Mouse (Mus musculus) kidney, postnatal 10 days (tissue): ENCODE results near the gene Vangl2.

Source experiments
- DNase-seq: peaks from one replicate; pipeline ENCODE4 v3.0.0; 2021; ENCODE audit warnings: mixed read lengths

Vangl2 gene

DNA sequence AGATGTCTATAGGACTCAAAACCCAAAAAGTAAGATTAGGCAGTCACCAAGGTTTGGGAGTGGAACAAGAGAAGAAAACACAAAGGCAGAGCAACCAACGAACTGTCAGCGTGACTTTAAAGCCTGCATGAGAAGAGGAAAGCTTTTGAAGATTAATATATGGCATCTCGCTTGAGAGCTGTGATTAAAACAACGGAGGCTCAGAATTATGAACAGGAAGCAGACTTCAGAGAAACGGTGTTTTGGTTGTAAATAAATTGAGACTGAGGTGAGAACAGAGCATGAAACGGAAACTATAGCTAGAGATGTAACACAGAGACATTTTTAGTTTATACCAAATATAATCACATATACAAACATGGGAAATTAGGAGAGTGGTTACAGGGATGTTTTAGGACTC lies 64.6 kb downstream of the Vangl2 start:
- no peak for DNase-seq

DNA sequence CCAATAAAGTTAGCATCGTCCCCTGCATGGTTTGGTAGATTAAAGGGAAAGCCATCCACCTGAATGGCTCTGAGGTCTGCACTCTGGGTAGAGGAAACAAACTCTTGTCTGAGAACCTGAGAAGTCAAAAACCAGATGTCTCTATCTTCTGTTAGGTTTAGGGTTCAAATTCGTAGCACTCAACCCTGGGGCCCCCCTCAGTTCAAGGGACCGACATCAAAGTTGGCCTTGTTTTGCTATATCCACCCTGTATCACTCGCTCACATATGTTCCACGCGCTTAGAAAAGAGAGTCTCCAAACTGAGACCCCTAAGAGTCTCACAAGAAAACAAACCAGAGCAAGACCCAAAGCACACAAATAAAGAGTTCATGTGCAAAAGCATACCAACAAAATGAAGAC lies 66.5 kb downstream of the Vangl2 start:
- DNase-seq: no peak

- no peak for DNase-seq
These were observed 67.5 kb downstream of the Vangl2 start for GRCm38 (mm10) chr1:171960726-171961125.

DNA sequence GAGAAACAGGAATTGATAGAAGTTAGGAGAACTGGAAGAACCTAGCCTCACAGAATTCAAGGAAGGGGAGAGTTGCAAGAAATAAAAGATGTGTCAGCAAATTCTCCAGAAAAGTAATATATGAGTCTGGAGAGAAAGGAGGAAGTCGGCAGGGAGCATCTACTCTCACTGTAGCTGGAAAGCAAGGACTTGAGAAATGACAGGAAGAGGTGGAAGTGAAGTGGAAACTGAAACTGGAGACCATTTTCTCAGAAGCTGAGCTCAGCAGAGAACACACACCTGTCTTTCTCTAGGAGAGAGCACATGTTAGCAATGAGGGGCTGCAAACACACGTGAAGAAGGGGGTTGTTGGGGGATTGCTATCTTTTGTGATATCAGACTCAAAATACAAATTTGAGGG lies 70.8 kb downstream of the Vangl2 start:
- DNase-seq: no peak

DNA sequence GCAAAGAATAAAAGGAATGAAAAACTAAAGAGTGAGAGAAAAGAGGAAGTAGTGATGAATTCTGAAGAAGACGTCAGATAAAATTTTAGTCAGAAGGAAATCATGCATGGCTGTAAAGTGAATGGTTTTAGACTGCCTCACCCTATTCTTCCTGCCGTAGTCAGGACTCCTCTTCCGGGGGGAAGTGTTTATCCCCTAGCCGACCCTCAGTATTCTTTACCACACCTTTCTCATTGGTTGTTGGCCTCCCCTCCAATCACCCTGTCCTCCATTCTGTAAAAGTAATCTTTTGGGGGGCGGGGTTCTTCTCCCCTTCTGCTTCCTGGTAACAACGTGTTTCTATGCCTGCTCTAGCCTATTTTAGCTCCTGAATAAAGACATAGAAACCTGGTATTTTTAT lies 73.2 kb downstream of the Vangl2 start:
- DNase-seq: no peak
